Mouse (Mus musculus): ENCODE measurements around the gene Vars. TPM values are rescaled to one million over a fixed set of nuclear protein-coding genes. Genes with fewer than 3 reads are reported as not detected.

Gene Vars
- polyA plus RNA-seq, 1 experiment from 2014 or later = 35.5 TPM

GRCm38 (mm10) chr17:35021842-35022477 lies 21.2 kb downstream of the Vars start:
- Histone ChIP-seq H3K36me3 (ENCODE audit: control insufficient read depth, insufficient read depth, low read length) (no peaks in the 10 kb centered on the region), H3K4me3 (ENCODE audit: low read depth, low read length) (no peak overlapping the region), H3K4me2 (replicated peaks; ENCODE audit: low read depth) (no peak overlapping the region), H3K4me1 (replicated peaks; ENCODE audit: control insufficient read depth, insufficient read depth) (no peaks in the 10 kb centered on the region), H3K27ac (replicated peaks) (peak overlapping the region; percentile 56; the same call in 1 of the 2 replicates), H3K27me3 (ENCODE audit: control insufficient read depth, insufficient read depth, low read length) (no peaks in the 10 kb centered on the region), H3K9me3 (ENCODE audit: control insufficient read depth, low read length) (no peaks in the 10 kb centered on the region), H3K9ac (ENCODE audit: low read length) (no peak overlapping the region)
- TF ChIP-seq EP300 (optimal IDR thresholded peaks at IDR 0.05) (no peak), CTCF (IDR thresholded peaks at IDR 0.05; ENCODE audit: low read depth) (peak; percentile 31; the same call in 1 of the 2 replicates)
- WGBS = 29% methylated on average over 6 of the region's 6 CpGs
- DNase-seq (ENCODE audit: low spot score) = no peak
- ATAC-seq (ENCODE audit: low FRiP score, low TSS enrichment) = peak; percentile 6; the same call in 1 of the 2 replicates

- H3K27ac ChIP-seq (replicated peaks) = no peak overlapping the region
- H3K4me2 ChIP-seq (replicated peaks; ENCODE audit: low read depth) = no peak overlapping the region
- H3K4me3 ChIP-seq (ENCODE audit: low read depth, low read length) = no peak overlapping the region
- DNase-seq (ENCODE audit: low spot score) (no peak), ATAC-seq (ENCODE audit: low FRiP score, low TSS enrichment) (no peak)
- H3K9me3 ChIP-seq (ENCODE audit: control insufficient read depth, low read length) = no peaks in the 10 kb centered on the region
- WGBS = 95% methylated on average over 8 of the region's 8 CpGs
- no peak overlapping the region for H3K9ac ChIP-seq (ENCODE audit: low read length)
- no peaks in the 10 kb centered on the region for H3K27me3 ChIP-seq (ENCODE audit: control insufficient read depth, insufficient read depth, low read length)
- no peaks in the 10 kb centered on the region for H3K36me3 ChIP-seq (ENCODE audit: control insufficient read depth, insufficient read depth, low read length)
- H3K4me1 ChIP-seq (replicated peaks; ENCODE audit: control insufficient read depth, insufficient read depth) = no peaks in the 10 kb centered on the region; the same call in 1 of the 2 replicates
- TF ChIP-seq CTCF (IDR thresholded peaks at IDR 0.05; ENCODE audit: low read depth) (no peak), EP300 (optimal IDR thresholded peaks at IDR 0.05) (no peak)
These were observed 21.8 kb downstream of the Vars start for GRCm38 (mm10) chr17:35022541-35023060.

- Histone ChIP-seq H3K4me1 (replicated peaks; ENCODE audit: control insufficient read depth, insufficient read depth) (no peaks in the 10 kb centered on the region; the same call in 1 of the 2 replicates), H3K9ac (ENCODE audit: low read length) (no peak overlapping the region), H3K4me2 (replicated peaks; ENCODE audit: low read depth) (no peak overlapping the region), H3K27me3 (ENCODE audit: control insufficient read depth, insufficient read depth, low read length) (no peaks in the 10 kb centered on the region), H3K36me3 (ENCODE audit: control insufficient read depth, insufficient read depth, low read length) (no peaks in the 10 kb centered on the region), H3K4me3 (ENCODE audit: low read depth, low read length) (no peak overlapping the region), H3K9me3 (ENCODE audit: control insufficient read depth, low read length) (no peaks in the 10 kb centered on the region), H3K27ac (replicated peaks) (peak overlapping the region; percentile 35; the same call in 1 of the 2 replicates)
- DNase-seq (ENCODE audit: low spot score) = no peak
- 87% methylated on average over 5 of the region's 5 CpGs for WGBS
- no peak for ATAC-seq (ENCODE audit: low FRiP score, low TSS enrichment)
- TF ChIP-seq EP300 (optimal IDR thresholded peaks at IDR 0.05) (no peak), CTCF (IDR thresholded peaks at IDR 0.05; ENCODE audit: low read depth) (no peak)
These were observed 22.4 kb downstream of the Vars start for GRCm38 (mm10) chr17:35023221-35023620.

GRCm38 (mm10) chr17:35023756-35024155 lies 23.0 kb downstream of the Vars start:
- Histone ChIP-seq H3K4me2 (replicated peaks; ENCODE audit: low read depth) (no peak overlapping the region), H3K4me1 (replicated peaks; ENCODE audit: control insufficient read depth, insufficient read depth) (no peaks in the 10 kb centered on the region; the same call in 1 of the 2 replicates), H3K36me3 (ENCODE audit: control insufficient read depth, insufficient read depth, low read length) (no peaks in the 10 kb centered on the region), H3K27ac (replicated peaks) (0 out of 2 replicates have a peak overlapping the region, but pooled peaks have one; percentile 35), H3K9me3 (ENCODE audit: control insufficient read depth, low read length) (no peaks in the 10 kb centered on the region), H3K27me3 (ENCODE audit: control insufficient read depth, insufficient read depth, low read length) (no peaks in the 10 kb centered on the region), H3K9ac (ENCODE audit: low read length) (no peak overlapping the region), H3K4me3 (ENCODE audit: low read depth, low read length) (no peak overlapping the region)
- TF ChIP-seq EP300 (optimal IDR thresholded peaks at IDR 0.05) (no peak), CTCF (IDR thresholded peaks at IDR 0.05; ENCODE audit: low read depth) (no peak)
- WGBS = 68% methylated on average over 4 of the region's 4 CpGs
- peak; percentile 69 for DNase-seq (ENCODE audit: low spot score)
- peak; percentile 72 for ATAC-seq (ENCODE audit: low FRiP score, low TSS enrichment)

GRCm38 (mm10) chr17:35024261-35024660 lies 23.5 kb downstream of the Vars start:
- ATAC-seq (ENCODE audit: low FRiP score, low TSS enrichment) (no peak), DNase-seq (ENCODE audit: low spot score) (no peak)
- Histone ChIP-seq H3K27me3 (ENCODE audit: control insufficient read depth, insufficient read depth, low read length) (no peaks in the 10 kb centered on the region), H3K4me2 (replicated peaks; ENCODE audit: low read depth) (no peak overlapping the region), H3K9me3 (ENCODE audit: control insufficient read depth, low read length) (no peaks in the 10 kb centered on the region), H3K9ac (ENCODE audit: low read length) (no peak overlapping the region), H3K36me3 (ENCODE audit: control insufficient read depth, insufficient read depth, low read length) (no peaks in the 10 kb centered on the region), H3K4me3 (ENCODE audit: low read depth, low read length) (no peak overlapping the region), H3K4me1 (replicated peaks; ENCODE audit: control insufficient read depth, insufficient read depth) (no peaks in the 10 kb centered on the region; the same call in 1 of the 2 replicates), H3K27ac (replicated peaks) (peak overlapping the region; percentile 30; the same call in 1 of the 2 replicates)
- TF ChIP-seq CTCF (IDR thresholded peaks at IDR 0.05; ENCODE audit: low read depth) (no peak), EP300 (optimal IDR thresholded peaks at IDR 0.05) (no peak)
- WGBS = 60% methylated on average over 11 of the region's 13 CpGs
